Mouse (Mus musculus): ENCODE measurements around the gene Clec12a.

GRCm38 (mm10) chr6:129381736-129382135 lies 39.2 kb downstream of the Clec12a start:
- TF ChIP-seq CTCF (IDR thresholded peaks at IDR 0.05; ENCODE audit: low read depth, low read length) (no peak), GATA1 (IDR thresholded peaks at IDR 0.05; ENCODE audit: borderline replicate concordance, low read length) (no peak), POLR2AphosphoS5 (IDR thresholded peaks at IDR 0.05; ENCODE audit: insufficient replicate concordance, low read depth, low read length) (no peak)
